Mouse (Mus musculus): ENCODE data around the gene Wdfy3.

Gene Wdfy3

DNA sequence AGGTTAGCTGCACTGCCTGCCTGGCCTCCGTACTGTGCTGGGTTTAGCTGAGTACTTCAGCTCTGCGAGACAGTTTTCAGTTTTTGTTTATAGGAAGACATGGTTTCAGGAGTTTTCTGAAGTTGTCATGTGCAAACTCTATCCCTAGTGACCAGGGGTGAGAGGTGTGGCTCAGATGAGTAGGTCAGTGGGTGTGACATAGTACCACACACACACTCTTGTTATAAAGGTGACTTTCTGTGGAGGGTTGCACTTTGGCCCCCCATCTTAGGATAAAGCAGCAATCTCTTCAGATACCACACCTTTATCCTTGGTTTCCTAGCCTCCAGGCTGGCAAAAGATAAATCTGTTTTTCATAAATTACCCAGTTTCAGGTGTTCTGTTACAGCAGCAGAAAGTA is 284.9 kb downstream of the Wdfy3 start:
- DNase-seq (ENCODE audit: low read depth, low spot score): no peak

DNA sequence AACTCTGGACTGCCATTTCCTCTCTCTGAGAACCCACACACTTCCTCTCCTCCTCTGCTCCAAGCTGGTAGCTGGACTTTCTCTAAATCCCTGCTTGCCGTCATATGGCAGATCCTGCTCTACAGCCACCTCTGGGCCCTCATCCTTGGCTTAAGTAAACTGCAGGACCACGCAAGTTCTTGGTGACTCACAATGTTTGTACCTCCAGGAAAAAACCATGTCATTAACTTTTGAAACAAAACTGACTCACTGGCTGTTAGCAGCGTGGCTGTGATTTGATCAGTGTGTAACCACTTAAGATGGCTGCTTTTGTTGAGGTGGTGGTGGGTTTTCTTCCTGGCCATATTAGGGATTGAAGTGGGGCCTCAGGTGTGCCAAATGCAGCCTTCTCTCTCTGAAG is 285.4 kb downstream of the Wdfy3 start:
- no peak for DNase-seq (ENCODE audit: low read depth, low spot score)

Data from WW6 (cell line).